14 mouse cellular contexts compared by ENCODE assay signal in genomic region chr6:3850146-3850545, GRCm38 (mm10).
"Had no signal": no experiment of that assay in that cellular context is flagged by ENCODE, and none has a peak within 500 bp of the region (broad histone marks: within the 10 kb centered on the region; RNA-seq: fewer than 3 reads in every experiment).

No protein-coding gene starts in this region.

- H3K4me1 ChIP-seq: limb, embryonic 10.5 days; limb, embryonic 13.5 days; liver, embryonic 12.5 days; liver, embryonic 15.5 days; lung, embryonic 15.5 days had no signal

- H3K27me3 ChIP-seq: limb, embryonic 13.5 days; liver, embryonic 12.5 days; liver, embryonic 15.5 days; lung, embryonic 15.5 days had no signal

- H3K9me3 ChIP-seq: liver, embryonic 15.5 days; lung, embryonic 15.5 days had no signal

- H3K36me3 ChIP-seq: limb, embryonic 10.5 days; limb, embryonic 13.5 days; liver, embryonic 12.5 days; liver, embryonic 15.5 days; lung, embryonic 15.5 days had no signal

- H3K27ac ChIP-seq: limb, embryonic 10.5 days; limb, embryonic 13.5 days; liver, embryonic 12.5 days; liver, embryonic 15.5 days; lung, embryonic 15.5 days had no signal

- H3K9ac ChIP-seq: limb, embryonic 13.5 days; liver, embryonic 12.5 days; liver, embryonic 15.5 days; lung, embryonic 15.5 days had no signal

- H3K4me3 ChIP-seq: limb, embryonic 10.5 days; limb, embryonic 13.5 days; liver, embryonic 12.5 days; liver, embryonic 15.5 days; lung, embryonic 15.5 days had no signal

- ATAC-seq: liver, embryonic 12.5 days had no signal

- DNase-seq: kidney, postnatal 14 days; kidney, postnatal 4 days; liver; lung, adult 18-20 months; lung, postnatal 10 days; lung, postnatal 36 days; midbrain, embryonic 14.5 days; thymus, adult 18-20 months; thymus, postnatal 36 days had no signal
